Mouse (Mus musculus) liver, embryonic 14.5 days (tissue): ENCODE data around the gene 1700003F12Rik.

Source experiments
- CTCF ChIP-seq: IDR thresholded peaks from 2 replicates; pipeline ENCODE4 v1.5.1; 2016; ENCODE audit warnings: antibody characterized with exemption, low read depth, control low read depth
- EP300 ChIP-seq: IDR thresholded peaks from 2 replicates; pipeline ENCODE4 v1.6.1; 2016; ENCODE audit warnings: antibody characterized with exemption, low read depth

DNA sequence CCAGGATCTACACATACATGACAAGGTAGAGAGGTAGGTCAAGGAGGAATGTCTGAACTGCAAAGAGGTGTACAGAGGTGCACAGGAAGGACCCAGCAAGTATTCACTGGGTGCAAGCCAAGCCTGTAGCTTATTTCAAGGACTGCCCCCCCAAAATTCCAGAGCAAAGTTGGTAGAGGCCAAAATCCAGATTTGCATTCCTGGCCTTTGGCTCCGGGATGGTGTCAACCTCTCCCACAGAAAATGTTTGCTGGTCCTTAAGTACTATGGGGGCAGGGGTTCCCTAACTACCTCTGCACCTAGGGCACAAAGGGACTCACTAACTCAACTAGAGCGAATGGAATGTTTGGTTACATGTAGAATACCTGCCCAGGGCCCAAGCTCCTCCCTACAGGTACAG is 20.9 kb downstream of the 1700003F12Rik start:
- no peak for TF ChIP-seq CTCF
- no peak for TF ChIP-seq EP300
